Mouse (Mus musculus) lung, postnatal 0 days (tissue): ENCODE data around the gene Gpr89. TPM values are rescaled to one million over a fixed set of nuclear protein-coding genes. Genes with fewer than 3 reads are reported as not detected.

Experiments used
- ATAC-seq: fragments of 200-750 bp; cut with Nextera tagmentation; 2 replicates; pipeline ENCODE4 v1.8.0; 2017; ENCODE audit warnings: moderate library complexity
- DNase-seq: peaks from one replicate; pipeline ENCODE4 v3.0.0-alpha.2; 2016; ENCODE audit warnings: low spot score
- H3K27ac ChIP-seq: fragments of 300-500 bp; sonication (generic); 2 replicates; pipeline ENCODE4 v1.5.1; 2014; ENCODE audit warnings: antibody characterized with exemption, mild to moderate bottlenecking, low read length, mixed read lengths
- H3K27me3 ChIP-seq: fragments of 300-500 bp; sonication (generic); replicated peaks from 2 replicates; pipeline ENCODE4 v1.6.1; 2014; ENCODE audit warnings: low read length, mixed read lengths; ENCODE audit not compliant: insufficient read depth
- H3K36me3 ChIP-seq: fragments of 300-500 bp; sonication (generic); 2 replicates; pipeline ENCODE4 v1.6.1; 2014; ENCODE audit warnings: low read length, mixed read lengths; ENCODE audit not compliant: insufficient read depth
- H3K4me1 ChIP-seq: fragments of 300-500 bp; sonication (generic); 2 replicates; pipeline ENCODE4 v1.6.1; 2014; ENCODE audit warnings: antibody characterized with exemption, low read depth, low read length, mixed read lengths; ENCODE audit not compliant: insufficient read depth
- H3K4me2 ChIP-seq: fragments of 300-500 bp; sonication (generic); replicated peaks from 2 replicates; pipeline ENCODE4 v1.6.1; 2014; ENCODE audit warnings: low read depth, mild to moderate bottlenecking, low read length, moderate library complexity, mixed read lengths
- H3K4me3 ChIP-seq: fragments of 300-500 bp; sonication (generic); 2 replicates; pipeline ENCODE4 v1.5.1; 2014; ENCODE audit warnings: low read depth, low read length
- H3K9ac ChIP-seq: fragments of 300-500 bp; sonication (generic); replicated peaks from 2 replicates; pipeline ENCODE4 v1.6.1; 2014; ENCODE audit warnings: low read depth, mild to moderate bottlenecking
- H3K9me3 ChIP-seq: fragments of 300-500 bp; sonication (generic); 2 replicates; pipeline ENCODE4 v1.6.1; 2016; ENCODE audit warnings: low read length, mixed read lengths
- CTCF ChIP-seq: IDR thresholded peaks from 2 replicates; pipeline ENCODE4 v1.5.1; 2016; ENCODE audit warnings: antibody characterized with exemption, mild to moderate bottlenecking
- EP300 ChIP-seq: IDR thresholded peaks from 2 replicates; pipeline ENCODE4 v1.6.1; 2016; ENCODE audit warnings: antibody characterized with exemption, mild to moderate bottlenecking, control low read depth
- WGBS: fragments of 180-500 bp; shearing (Covaris S2); extraction: QIAGEN DNeasy Blood & Tissue Kit; methylation state at CpG from one replicate; pipeline ENCODE4 v1.1.7; 2014; 5-methylcytosine and 5-hydroxymethylcytosine counted together
- polyA plus RNA-seq: library from polyadenylated mRNA; unstranded; fragments of >200 nt; fragmentation: Nextera tagmentation; extraction: Ambion mirVana; gene quantifications from 2 replicates; pipeline ENCODE4 v1.2.1, GENCODE M21; 2015

Gene Gpr89
- polyA plus RNA-seq, 1 experiment from 2014 or later: 20.9 TPM

DNA sequence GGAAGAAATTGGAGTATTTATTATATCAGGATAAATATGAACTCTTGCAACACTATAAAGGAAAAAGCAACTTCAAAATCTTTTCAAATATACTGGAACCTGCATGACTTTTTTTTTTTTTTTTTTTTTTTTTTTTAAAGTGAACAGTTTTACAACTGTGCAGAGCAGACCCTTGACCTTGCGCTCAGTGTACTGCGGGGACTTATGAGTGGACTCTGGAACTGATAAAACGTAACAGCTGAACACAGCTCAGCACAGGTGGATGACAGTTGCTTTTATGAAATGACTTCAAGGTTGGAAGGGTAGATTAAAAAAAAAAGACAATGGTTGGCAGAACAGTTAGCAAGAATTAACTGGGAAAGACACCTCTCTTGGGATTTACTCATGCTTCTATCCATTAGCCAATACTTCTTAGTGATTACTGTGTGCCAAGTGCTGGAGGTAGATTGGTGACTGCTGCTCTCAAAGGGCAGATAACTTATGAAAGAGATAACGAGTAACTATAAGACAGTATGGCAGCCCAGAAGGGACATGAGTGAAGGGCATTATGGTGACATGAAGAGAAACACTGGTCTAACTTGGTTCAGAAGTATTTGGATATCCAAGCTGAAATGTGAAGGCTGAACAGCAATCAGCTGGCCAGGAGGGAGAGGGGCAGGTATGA is 2.7 kb downstream of the Gpr89 start:
- DNase-seq (no peak), ATAC-seq (no peak)
- Histone ChIP-seq H3K27ac (no peak overlapping the region), H3K36me3 (no peaks in the 10 kb centered on the region), H3K4me2 (no peak overlapping the region), H3K27me3 (no peaks in the 10 kb centered on the region), H3K4me1 (no peaks in the 10 kb centered on the region), H3K9ac (no peak overlapping the region), H3K4me3 (no peak overlapping the region), H3K9me3 (no peaks in the 10 kb centered on the region)
- no peak for TF ChIP-seq CTCF
- TF ChIP-seq EP300: no peak
- WGBS: 82% methylated on average over 4 of the region's 4 CpGs

DNA sequence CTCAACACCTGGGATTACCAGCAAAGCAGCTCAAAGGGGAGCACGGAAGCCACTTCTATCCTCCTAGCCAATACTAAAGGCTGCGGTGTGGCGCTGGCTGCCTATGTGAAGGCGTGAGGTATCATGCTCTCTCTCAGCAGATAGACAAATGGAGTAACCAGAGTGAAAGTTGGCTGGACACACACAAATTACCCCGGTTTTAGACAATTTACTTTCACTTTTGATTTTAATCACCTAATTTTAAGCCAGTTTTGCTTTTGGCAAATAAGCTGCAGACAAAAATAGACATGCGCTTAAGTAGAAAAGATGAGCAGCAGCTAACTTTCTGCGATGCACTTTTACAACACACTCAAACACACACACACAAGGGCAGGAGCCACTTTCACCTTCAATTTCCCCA is 21.5 kb downstream of the Gpr89 start:
- Histone ChIP-seq H3K4me1 (no peaks in the 10 kb centered on the region), H3K9ac (no peak overlapping the region), H3K27me3 (no peaks in the 10 kb centered on the region), H3K27ac (no peak overlapping the region), H3K9me3 (no peaks in the 10 kb centered on the region), H3K36me3 (peaks cover 20% of the 10 kb centered on the region; the same call in 1 of the 2 replicates), H3K4me2 (no peak overlapping the region), H3K4me3 (no peak overlapping the region)
- 91% methylated on average over 7 of the region's 7 CpGs for whole genome bisulfite sequencing
- TF ChIP-seq EP300 (no peak), CTCF (no peak)
- no peak for ATAC-seq
- DNase-seq: no peak

- Histone ChIP-seq H3K4me1 (no peaks in the 10 kb centered on the region), H3K27ac (no peak overlapping the region), H3K9me3 (no peaks in the 10 kb centered on the region), H3K27me3 (no peaks in the 10 kb centered on the region), H3K4me3 (no peak overlapping the region), H3K36me3 (peaks cover 21% of the 10 kb centered on the region; the same call in 1 of the 2 replicates), H3K4me2 (no peak overlapping the region), H3K9ac (no peak overlapping the region)
- ATAC-seq (no peak), DNase-seq (no peak)
- no peak for TF ChIP-seq EP300
- WGBS: 95% methylated on average over 14 of the region's 14 CpGs
Measured at GRCm38 (mm10) chr3:96882061-96882849, 22.9 kb downstream of the Gpr89 start.

DNA sequence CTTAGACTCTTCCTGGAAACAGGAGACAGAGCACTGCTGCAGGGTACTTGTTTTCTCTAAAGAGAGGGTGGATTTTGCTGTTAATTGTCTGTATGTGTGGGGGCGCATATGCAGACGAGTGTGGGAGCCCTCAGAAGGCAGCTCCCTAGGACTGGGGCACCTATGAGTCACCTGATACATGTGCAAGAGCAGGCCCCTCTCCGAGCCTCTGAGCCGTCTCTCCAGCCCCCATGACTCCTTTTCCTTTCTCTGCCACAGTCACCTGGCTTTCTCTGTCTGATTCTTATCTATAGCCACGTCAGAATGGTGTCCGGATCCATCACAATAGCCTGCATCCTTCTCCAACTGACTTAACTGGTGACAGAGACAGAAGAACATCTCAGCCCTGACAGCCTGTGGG is 23.6 kb downstream of the Gpr89 start:
- ATAC-seq: no peak

GRCm38 (mm10) chr3:96880385-96880784 is 24.8 kb downstream of the Gpr89 start:
- H3K9me3 ChIP-seq: no peaks in the 10 kb centered on the region
- peaks cover 21% of the 10 kb centered on the region; the same call in 1 of the 2 replicates for H3K36me3 ChIP-seq
- H3K4me1 ChIP-seq: no peaks in the 10 kb centered on the region
- no peaks in the 10 kb centered on the region for H3K27me3 ChIP-seq
- H3K27ac ChIP-seq: no peak overlapping the region
- H3K4me3 ChIP-seq: no peak overlapping the region
- TF ChIP-seq EP300: no peak
- no peak for TF ChIP-seq CTCF
- no peak for DNase-seq
- WGBS: 80% methylated on average over 4 of the region's 4 CpGs
- no peak overlapping the region for H3K9ac ChIP-seq
- H3K4me2 ChIP-seq: no peak overlapping the region
- ATAC-seq: no peak

More for the DNA sequence above, 23.6 kb downstream of the Gpr89 start:
- Histone ChIP-seq H3K9ac (no peak overlapping the region), H3K4me2 (no peak overlapping the region), H3K4me3 (no peak overlapping the region), H3K4me1 (no peaks in the 10 kb centered on the region), H3K27ac (no peak overlapping the region), H3K36me3 (peaks cover 21% of the 10 kb centered on the region; the same call in 1 of the 2 replicates), H3K9me3 (no peaks in the 10 kb centered on the region), H3K27me3 (no peaks in the 10 kb centered on the region)
- DNase-seq: no peak
- 75% methylated on average over 6 of the region's 6 CpGs for WGBS
- TF ChIP-seq CTCF: no peak
- TF ChIP-seq EP300: no peak

- Histone ChIP-seq H3K4me2 (no peak overlapping the region), H3K9me3 (no peaks in the 10 kb centered on the region), H3K27ac (no peak overlapping the region), H3K4me1 (no peaks in the 10 kb centered on the region), H3K27me3 (no peaks in the 10 kb centered on the region), H3K36me3 (peaks cover 24% of the 10 kb centered on the region; the same call in 1 of the 2 replicates), H3K9ac (no peak overlapping the region), H3K4me3 (no peak overlapping the region)
- DNase-seq: no peak
- WGBS: 88% methylated on average over 9 of the region's 9 CpGs
- TF ChIP-seq CTCF (no peak), EP300 (no peak)
- ATAC-seq: no peak
Measured at GRCm38 (mm10) chr3:96879536-96879935, 25.6 kb downstream of the Gpr89 start.
